Mouse (Mus musculus) heart, postnatal 14 days (tissue): ENCODE measurements around the gene C530008M17Rik. TPM values are rescaled to one million over a fixed set of nuclear protein-coding genes. Genes with fewer than 3 reads are reported as not detected.

Source experiments
- DNase-seq, 2 experiments: peaks; one replicate each; pipeline ENCODE4 v3.0.0; 2021 to 2022
- intact Hi-C: fragments of 180-260 bp; cut with DNase I; formaldehyde crosslinking; loops from one replicate; pipeline ENCODE4 v1.15.1; 2025
- total RNA-seq, 2 experiments: library from RNA; stranded (reverse); gene quantifications; 2 replicates each; pipeline ENCODE4 v1.2.3; 2021

C530008M17Rik gene
- total RNA-seq, 2 experiments from 2014 or later = 2.1 to 2.2 TPM

DNA sequence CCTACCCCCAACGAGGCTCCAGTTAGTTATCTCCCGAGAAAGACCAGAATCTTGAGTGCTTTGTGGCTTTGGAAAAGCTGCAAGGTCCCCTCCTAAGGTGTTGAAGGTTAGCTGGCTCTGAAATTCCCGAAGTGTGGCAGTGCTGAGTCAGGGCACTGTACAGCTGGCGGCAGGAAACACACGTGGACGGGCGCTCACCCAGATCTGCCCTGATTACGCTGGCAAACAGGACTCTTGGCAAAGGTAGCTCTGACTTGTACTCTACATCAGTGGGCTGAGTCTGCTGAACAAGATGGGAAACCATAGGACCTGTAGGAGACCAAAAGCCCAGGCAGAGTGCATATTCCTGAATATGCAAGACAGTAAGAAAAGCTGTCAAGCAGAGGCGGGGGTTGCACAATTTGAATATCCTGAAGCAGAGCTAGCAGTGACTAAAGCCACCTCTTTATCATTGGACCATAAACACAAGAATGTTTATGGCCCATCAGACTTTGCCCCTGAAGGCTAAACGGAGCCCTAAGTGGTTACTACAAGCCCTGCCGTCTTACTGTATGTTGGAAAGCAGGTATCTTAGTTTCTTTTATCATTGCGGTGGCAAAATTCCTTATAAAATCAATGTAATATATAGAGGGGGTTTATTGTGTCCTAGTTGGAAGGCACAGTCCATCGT, 159.6 kb downstream of the C530008M17Rik start:
- intact Hi-C loops = no loop called here
- peak; percentile 51 to 58 for DNase-seq

DNA sequence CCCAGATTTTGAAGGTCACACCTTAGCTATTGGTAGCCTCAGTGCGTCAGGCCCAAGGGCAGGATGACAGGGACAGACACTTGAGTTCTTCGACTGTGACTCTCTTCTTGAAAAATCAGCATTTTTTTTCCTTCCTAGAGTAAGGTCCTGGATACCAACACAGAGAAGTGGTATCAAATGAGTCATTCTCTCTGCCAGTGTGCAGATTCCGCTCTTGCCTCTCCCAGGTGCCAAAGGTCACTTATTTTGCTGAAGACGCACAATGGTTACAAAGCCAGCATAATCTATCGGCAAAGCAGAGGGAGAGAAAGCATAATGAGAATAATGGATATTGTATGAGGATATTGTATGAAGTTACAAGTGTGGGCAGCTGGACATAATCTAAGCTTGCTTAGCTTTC, 160.4 kb downstream of the C530008M17Rik start:
- intact Hi-C loops = no loop called here
- no peak for DNase-seq

DNA sequence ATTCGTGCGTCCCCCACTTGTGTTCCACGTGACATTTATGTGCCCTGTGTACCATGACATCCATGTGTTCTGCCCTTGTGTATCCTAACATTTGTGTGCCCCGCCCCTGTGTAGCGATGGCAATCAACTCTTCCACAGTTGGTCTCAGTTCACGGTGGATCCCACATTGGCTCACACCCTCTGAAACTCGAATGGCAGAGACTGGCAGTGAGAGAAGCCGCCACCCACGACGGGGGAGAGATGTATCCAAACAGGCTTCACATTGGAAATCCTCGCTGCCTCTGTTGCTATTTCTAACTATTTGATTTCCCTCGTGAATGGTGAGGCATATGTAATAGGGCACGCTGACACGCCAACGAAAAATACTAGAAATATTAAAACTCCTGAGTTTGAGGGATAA, 161.4 kb downstream of the C530008M17Rik start:
- intact Hi-C loops = no loop called here
- no peak for DNase-seq

DNA sequence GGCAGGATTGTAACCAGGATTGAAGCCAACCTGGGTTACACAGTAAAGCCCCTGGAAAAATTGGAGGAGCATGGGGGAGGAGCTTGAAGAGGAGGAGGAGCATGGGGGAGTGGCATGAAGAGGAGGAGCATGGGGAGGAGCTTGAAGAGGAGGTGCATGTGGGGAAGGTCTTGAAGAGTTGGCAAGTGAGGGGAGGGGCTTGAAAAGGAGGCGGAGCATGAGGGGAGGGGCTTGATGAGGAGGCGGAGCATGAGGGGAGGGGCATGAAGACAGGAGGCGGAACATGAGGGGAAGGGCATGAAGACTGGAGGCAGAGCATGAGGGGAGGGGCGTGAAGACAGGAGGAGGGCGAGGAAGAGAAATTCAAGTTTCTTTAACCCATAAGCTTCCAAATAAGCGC, 162.5 kb downstream of the C530008M17Rik start:
- DNase-seq = no peak
- intact Hi-C loops = no loop called here

DNA sequence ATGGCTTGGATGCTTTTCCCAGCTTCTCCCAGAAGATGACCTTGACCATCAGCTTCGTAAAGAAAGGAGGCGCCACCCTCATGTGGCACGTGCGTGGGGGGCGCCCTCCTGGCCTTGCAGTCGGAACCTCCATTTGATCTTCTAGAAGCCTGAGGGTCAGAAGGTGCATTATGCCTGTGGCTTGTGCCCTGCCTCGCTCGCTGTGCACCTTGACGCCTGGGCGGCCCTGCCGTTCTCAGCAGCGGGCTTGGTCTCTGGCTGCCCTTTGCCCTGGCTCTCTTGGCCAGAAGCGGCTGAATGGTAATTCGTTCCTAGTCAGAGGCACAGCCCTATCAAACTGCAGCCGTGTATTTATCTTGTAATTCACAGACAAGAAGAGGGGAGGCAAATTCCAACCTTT, 165.8 kb downstream of the C530008M17Rik start:
- intact Hi-C loops = no loop called here
- no peak for DNase-seq

GRCm38 (mm10) chr5:76828527-76829240, 172.4 kb downstream of the C530008M17Rik start:
- DNase-seq = no peak
- intact Hi-C loops = no loop called here

GRCm38 (mm10) chr5:76832529-76833210, 176.4 kb downstream of the C530008M17Rik start:
- no peak for DNase-seq
- intact Hi-C loops = no loop called here

- intact Hi-C loops = no loop called here
- DNase-seq = no peak
Measured at GRCm38 (mm10) chr5:76837018-76837417, 180.7 kb downstream of the C530008M17Rik start.

- intact Hi-C loops = loop anchor here (5.0 kb wide), 2 partner anchors 67 to 182 kb away; partner anchors contain the start of gene C530008M17Rik
- DNase-seq = no peak
Measured at GRCm38 (mm10) chr5:76839786-76840185, 183.5 kb downstream of the C530008M17Rik start.

GRCm38 (mm10) chr5:76841859-76842258, 185.5 kb downstream of the C530008M17Rik start:
- intact Hi-C loops = loop anchor here (2.0 to 5.0 kb wide), 3 partner anchors 70 to 253 kb away; partner anchors contain the start of genes C530008M17Rik and Cep135
- DNase-seq = no peak

GRCm38 (mm10) chr5:76843448-76843847, 187.1 kb downstream of the C530008M17Rik start:
- intact Hi-C loops = loop anchor here (2.0 to 5.0 kb wide), 3 partner anchors 71 to 255 kb away; partner anchors contain the start of genes C530008M17Rik and Cep135
- DNase-seq = peak; percentile 68 to 81

DNA sequence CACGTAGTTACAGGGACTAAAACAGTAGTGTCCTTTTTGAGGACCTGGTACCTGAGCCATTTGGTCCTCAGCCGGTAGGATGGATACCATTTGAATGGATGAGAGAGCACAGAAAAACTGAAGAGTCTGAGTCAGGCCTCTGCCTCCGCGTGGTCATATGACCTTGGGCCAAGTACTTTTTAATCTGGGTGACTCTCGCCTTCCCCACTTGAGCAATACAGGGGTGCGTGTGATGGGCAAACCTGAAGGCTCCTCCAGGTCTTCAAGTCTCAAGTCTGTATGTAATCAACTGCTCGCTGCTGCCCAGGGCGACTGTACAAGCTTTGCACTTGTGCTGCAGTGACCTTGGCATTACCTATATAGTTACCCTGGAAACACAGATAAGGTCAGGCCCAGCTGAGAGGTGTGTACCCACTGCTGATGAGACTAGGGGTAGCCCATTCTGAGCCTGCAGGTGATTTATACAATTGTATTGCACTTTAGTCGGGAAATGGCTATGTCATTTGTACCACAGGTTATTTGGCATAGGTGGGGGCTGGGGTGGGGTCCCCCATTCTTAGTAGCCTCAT, 187.6 kb downstream of the C530008M17Rik start:
- intact Hi-C loops = loop anchor here (2.0 to 5.0 kb wide), 3 partner anchors 72 to 255 kb away; partner anchors contain the start of genes C530008M17Rik and Cep135
- DNase-seq = no peak

DNA sequence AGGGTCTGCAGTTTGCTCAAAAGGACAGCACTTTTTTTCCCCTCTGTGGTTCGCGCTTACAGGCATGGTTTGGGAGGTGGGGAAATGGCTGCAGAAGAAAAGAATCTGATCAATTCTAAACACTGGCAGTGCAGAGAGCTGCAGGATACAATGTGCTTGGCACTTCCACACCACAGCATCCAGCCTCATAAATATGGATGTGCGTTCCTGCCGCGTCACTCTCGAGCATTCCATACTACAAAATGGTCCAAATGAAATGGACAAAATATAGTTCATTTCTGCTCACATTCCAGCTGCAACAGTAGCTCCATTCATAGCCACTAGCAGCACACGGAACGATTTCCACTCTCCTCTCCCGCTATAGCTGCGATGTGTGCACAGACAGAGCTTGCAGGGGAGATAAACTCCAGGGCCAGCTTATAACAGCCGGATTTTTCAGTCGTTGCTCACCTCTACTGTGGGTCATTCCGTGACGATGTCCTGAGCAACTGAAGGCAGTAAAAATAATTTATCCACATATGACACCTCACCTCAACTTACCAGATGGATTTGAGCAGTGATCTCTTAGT, 188.4 kb downstream of the C530008M17Rik start:
- intact Hi-C loops = loop anchor here (5.0 kb wide), 2 partner anchors 72 to 187 kb away; partner anchors contain the start of gene C530008M17Rik
- DNase-seq = no peak

GRCm38 (mm10) chr5:76847106-76847505, 190.8 kb downstream of the C530008M17Rik start:
- no peak for DNase-seq
- intact Hi-C loops = no loop called here

DNA sequence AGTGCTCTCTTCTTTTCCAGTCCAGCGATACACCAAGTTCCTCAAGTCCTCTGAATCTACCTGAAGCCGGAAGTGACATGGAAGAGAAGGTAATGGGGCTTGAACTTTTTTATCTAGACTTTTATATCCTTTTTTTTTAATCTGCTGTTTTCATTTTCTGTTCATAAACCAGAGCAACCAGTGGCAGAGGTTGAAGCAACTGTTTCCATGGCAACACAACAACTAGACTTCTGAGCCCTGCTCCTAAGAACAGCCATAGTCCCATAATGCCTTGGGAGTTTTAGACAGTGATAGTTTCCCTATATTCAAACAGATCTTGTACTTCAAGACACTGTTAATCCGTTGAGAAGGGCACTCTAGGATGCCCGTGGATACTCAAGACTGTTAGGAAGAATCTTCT, 195.0 kb downstream of the C530008M17Rik start:
- DNase-seq = no peak
- intact Hi-C loops = no loop called here

GRCm38 (mm10) chr5:76853549-76853948, 197.2 kb downstream of the C530008M17Rik start:
- peak; percentile 82 to 83 for DNase-seq
- intact Hi-C loops = no loop called here

GRCm38 (mm10) chr5:76855829-76856600, 199.7 kb downstream of the C530008M17Rik start:
- intact Hi-C loops = no loop called here

DNA sequence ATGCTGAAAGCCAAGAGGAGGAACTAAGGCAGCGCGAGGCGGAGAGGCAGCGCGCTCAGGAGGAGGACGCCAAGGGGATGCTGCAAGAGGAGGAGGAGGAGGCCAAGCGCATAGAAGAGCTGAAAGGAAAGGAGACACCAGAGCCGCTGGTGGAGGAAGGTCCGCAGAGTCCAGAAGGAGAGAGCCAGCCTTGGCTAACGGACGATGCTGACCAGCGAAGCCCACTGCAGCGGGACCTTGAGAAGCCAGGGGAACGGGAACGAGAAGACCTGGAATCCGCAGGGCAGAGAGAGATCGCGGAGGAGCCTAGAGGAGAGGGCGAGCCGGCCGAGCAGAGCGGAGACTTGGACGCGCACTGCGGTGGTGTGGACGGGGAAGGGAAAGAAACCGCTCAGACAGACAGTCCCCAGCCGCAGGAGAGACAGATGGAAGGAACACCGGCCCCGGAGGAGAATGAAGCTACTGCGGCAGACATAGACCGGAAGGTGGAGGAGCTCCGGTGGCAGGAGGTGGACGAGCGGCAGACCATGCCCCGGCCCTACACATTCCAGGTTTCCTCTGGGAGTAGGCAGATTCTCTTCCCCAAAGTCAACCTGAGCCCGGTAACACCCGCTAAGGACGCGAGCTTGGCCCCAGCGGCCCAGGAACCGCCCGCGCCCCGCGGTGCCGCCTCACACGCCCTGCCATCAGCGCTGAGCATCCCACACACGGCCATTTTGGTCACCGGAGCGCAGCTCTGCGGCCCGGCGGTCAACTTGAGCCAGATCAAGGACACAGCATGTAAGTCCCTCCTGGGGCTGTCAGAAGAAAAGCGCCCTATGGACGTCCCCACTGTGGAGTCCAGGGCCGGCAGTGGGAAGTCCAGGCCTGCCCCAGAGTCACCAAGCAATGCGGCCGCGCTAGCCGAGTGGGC, 201.0 kb downstream of the C530008M17Rik start:
- DNase-seq = peak in 1 of 2 experiments; percentile 9
- intact Hi-C loops = no loop called here

More at GRCm38 (mm10) chr5:76855829-76856600, 199.7 kb downstream of the C530008M17Rik start:
- DNase-seq = no peak
